Mouse (Mus musculus): ENCODE data around the gene Gm28269. TPM values are rescaled to one million over a fixed set of nuclear protein-coding genes. Genes with fewer than 3 reads are reported as not detected.

The Gm28269 gene
- not detected in 2 replicates for polyA plus RNA-seq (2014; fragmentation: Nextera tagmentation; extraction: Ambion mirVana)

GRCm38 (mm10) chrX:21744997-21745396, at the start of gene Gm28269:
TSS of gene Gm28269 (minus strand) at chrX:21745097.
- no peak for ATAC-seq (ENCODE audit: low FRiP score, low TSS enrichment)
- Histone ChIP-seq H3K27ac (ENCODE audit: low read depth, low read length) (no peak within 1 kb of the TSS), H3K9ac (ENCODE audit: low read depth, low read length) (no peak within 1 kb of the TSS), H3K9me3 (ENCODE audit: control insufficient read depth, low read length) (no peaks in the 10 kb centered on the region), H3K27me3 (ENCODE audit: control insufficient read depth, insufficient read depth, low read length) (no peaks in the 10 kb centered on the region), H3K36me3 (ENCODE audit: control insufficient read depth, insufficient read depth, low read length) (no peaks in the 10 kb centered on the region), H3K4me3 (ENCODE audit: low read length) (no peak within 1 kb of the TSS), H3K4me1 (ENCODE audit: control insufficient read depth, insufficient read depth, low read length) (no peaks in the 10 kb centered on the region), H3K4me2 (replicated peaks; ENCODE audit: low read depth, low read length) (no peak within 1 kb of the TSS)

- Histone ChIP-seq H3K4me1 (ENCODE audit: control insufficient read depth, insufficient read depth, low read length) (no peaks in the 10 kb centered on the region), H3K9me3 (ENCODE audit: control insufficient read depth, low read length) (no peaks in the 10 kb centered on the region), H3K4me2 (replicated peaks; ENCODE audit: low read depth, low read length) (no peak overlapping the region), H3K36me3 (ENCODE audit: control insufficient read depth, insufficient read depth, low read length) (no peaks in the 10 kb centered on the region), H3K4me3 (ENCODE audit: low read length) (no peak overlapping the region), H3K27me3 (ENCODE audit: control insufficient read depth, insufficient read depth, low read length) (no peaks in the 10 kb centered on the region), H3K9ac (ENCODE audit: low read depth, low read length) (no peak overlapping the region), H3K27ac (ENCODE audit: low read depth, low read length) (no peak overlapping the region)
- no peak for ATAC-seq (ENCODE audit: low FRiP score, low TSS enrichment)
- 85% methylated on average over 2 of the region's 2 CpGs for WGBS
These were observed 28.0 kb downstream of the Gm28269 start for GRCm38 (mm10) chrX:21716885-21717284.

- no peaks in the 10 kb centered on the region for H3K9me3 ChIP-seq (ENCODE audit: control insufficient read depth, low read length)
- no peak for ATAC-seq (ENCODE audit: low FRiP score, low TSS enrichment)
- no peak overlapping the region for H3K9ac ChIP-seq (ENCODE audit: low read depth, low read length)
- 68% methylated on average over 5 of the region's 5 CpGs for WGBS
- no peaks in the 10 kb centered on the region for H3K36me3 ChIP-seq (ENCODE audit: control insufficient read depth, insufficient read depth, low read length)
- no peaks in the 10 kb centered on the region for H3K27me3 ChIP-seq (ENCODE audit: control insufficient read depth, insufficient read depth, low read length)
- H3K4me3 ChIP-seq (ENCODE audit: low read length) = no peak overlapping the region
- H3K27ac ChIP-seq (ENCODE audit: low read depth, low read length) = no peak overlapping the region
- H3K4me2 ChIP-seq (replicated peaks; ENCODE audit: low read depth, low read length) = no peak overlapping the region
- H3K4me1 ChIP-seq (ENCODE audit: control insufficient read depth, insufficient read depth, low read length) = no peaks in the 10 kb centered on the region
These were observed 29.6 kb downstream of the Gm28269 start for GRCm38 (mm10) chrX:21715293-21715692.

GRCm38 (mm10) chrX:21714829-21715228, 30.1 kb downstream of the Gm28269 start, which contains the start of gene Slc6a14:
TSS of gene Slc6a14 (plus strand) at chrX:21714896.
- Histone ChIP-seq H3K4me3 (ENCODE audit: low read length) (no peak within 1 kb of the TSS), H3K4me1 (ENCODE audit: control insufficient read depth, insufficient read depth, low read length) (no peaks in the 10 kb centered on the region), H3K9ac (ENCODE audit: low read depth, low read length) (no peak within 1 kb of the TSS), H3K27ac (ENCODE audit: low read depth, low read length) (no peak within 1 kb of the TSS), H3K9me3 (ENCODE audit: control insufficient read depth, low read length) (no peaks in the 10 kb centered on the region), H3K4me2 (replicated peaks; ENCODE audit: low read depth, low read length) (no peak within 1 kb of the TSS), H3K36me3 (ENCODE audit: control insufficient read depth, insufficient read depth, low read length) (no peaks in the 10 kb centered on the region), H3K27me3 (ENCODE audit: control insufficient read depth, insufficient read depth, low read length) (no peaks in the 10 kb centered on the region)
- 51% methylated on average over 7 of the region's 7 CpGs for WGBS
- no peak for ATAC-seq (ENCODE audit: low FRiP score, low TSS enrichment)

- Histone ChIP-seq H3K9ac (ENCODE audit: low read depth, low read length) (no peak overlapping the region), H3K4me3 (ENCODE audit: low read length) (no peak overlapping the region), H3K27me3 (ENCODE audit: control insufficient read depth, insufficient read depth, low read length) (no peaks in the 10 kb centered on the region), H3K9me3 (ENCODE audit: control insufficient read depth, low read length) (no peaks in the 10 kb centered on the region), H3K4me2 (replicated peaks; ENCODE audit: low read depth, low read length) (no peak overlapping the region), H3K4me1 (ENCODE audit: control insufficient read depth, insufficient read depth, low read length) (no peaks in the 10 kb centered on the region), H3K27ac (ENCODE audit: low read depth, low read length) (no peak overlapping the region), H3K36me3 (ENCODE audit: control insufficient read depth, insufficient read depth, low read length) (no peaks in the 10 kb centered on the region)
- ATAC-seq (ENCODE audit: low FRiP score, low TSS enrichment) = no peak
- 81% methylated on average over 1 of the region's 1 CpGs for WGBS
These were observed 40.4 kb downstream of the Gm28269 start for GRCm38 (mm10) chrX:21704470-21704869.

GRCm38 (mm10) chrX:21701646-21702045, 43.3 kb downstream of the Gm28269 start:
- Histone ChIP-seq H3K4me3 (ENCODE audit: low read length) (no peak overlapping the region), H3K36me3 (ENCODE audit: control insufficient read depth, insufficient read depth, low read length) (no peaks in the 10 kb centered on the region), H3K9me3 (ENCODE audit: control insufficient read depth, low read length) (no peaks in the 10 kb centered on the region), H3K9ac (ENCODE audit: low read depth, low read length) (no peak overlapping the region), H3K27ac (ENCODE audit: low read depth, low read length) (no peak overlapping the region), H3K4me2 (replicated peaks; ENCODE audit: low read depth, low read length) (no peak overlapping the region), H3K4me1 (ENCODE audit: control insufficient read depth, insufficient read depth, low read length) (no peaks in the 10 kb centered on the region), H3K27me3 (ENCODE audit: control insufficient read depth, insufficient read depth, low read length) (no peaks in the 10 kb centered on the region)
- 75% methylated on average over 4 of the region's 4 CpGs for WGBS
- ATAC-seq (ENCODE audit: low FRiP score, low TSS enrichment) = no peak

GRCm38 (mm10) chrX:21695687-21696086, 49.2 kb downstream of the Gm28269 start:
- no peaks in the 10 kb centered on the region for H3K36me3 ChIP-seq (ENCODE audit: control insufficient read depth, insufficient read depth, low read length)
- no peak overlapping the region for H3K27ac ChIP-seq (ENCODE audit: low read depth, low read length)
- no peak overlapping the region for H3K4me3 ChIP-seq (ENCODE audit: low read length)
- no peak for ATAC-seq (ENCODE audit: low FRiP score, low TSS enrichment)
- no peak overlapping the region for H3K4me2 ChIP-seq (replicated peaks; ENCODE audit: low read depth, low read length)
- no peaks in the 10 kb centered on the region for H3K9me3 ChIP-seq (ENCODE audit: control insufficient read depth, low read length)
- H3K9ac ChIP-seq (ENCODE audit: low read depth, low read length) = no peak overlapping the region
- WGBS = 83% methylated on average over 3 of the region's 3 CpGs
- no peaks in the 10 kb centered on the region for H3K27me3 ChIP-seq (ENCODE audit: control insufficient read depth, insufficient read depth, low read length)
- H3K4me1 ChIP-seq (ENCODE audit: control insufficient read depth, insufficient read depth, low read length) = no peaks in the 10 kb centered on the region

GRCm38 (mm10) chrX:21695220-21695619, 49.7 kb downstream of the Gm28269 start:
- Histone ChIP-seq H3K4me1 (ENCODE audit: control insufficient read depth, insufficient read depth, low read length) (no peaks in the 10 kb centered on the region), H3K9me3 (ENCODE audit: control insufficient read depth, low read length) (no peaks in the 10 kb centered on the region), H3K9ac (ENCODE audit: low read depth, low read length) (no peak overlapping the region), H3K4me3 (ENCODE audit: low read length) (no peak overlapping the region), H3K27ac (ENCODE audit: low read depth, low read length) (no peak overlapping the region), H3K4me2 (replicated peaks; ENCODE audit: low read depth, low read length) (no peak overlapping the region), H3K36me3 (ENCODE audit: control insufficient read depth, insufficient read depth, low read length) (no peaks in the 10 kb centered on the region), H3K27me3 (ENCODE audit: control insufficient read depth, insufficient read depth, low read length) (no peaks in the 10 kb centered on the region)
- no peak for ATAC-seq (ENCODE audit: low FRiP score, low TSS enrichment)
- 70% methylated on average over 6 of the region's 6 CpGs for WGBS
